Mouse (Mus musculus) heart, embryonic 11.5 days (tissue): ENCODE data around the gene Gulp1. TPM values are rescaled to one million over a fixed set of nuclear protein-coding genes. Genes with fewer than 3 reads are reported as not detected.

ENCODE experiments used
- ATAC-seq: fragments of 200-750 bp; cut with Nextera tagmentation; replicated peaks from 2 replicates; pipeline ENCODE4 v1.8.0; 2017; ENCODE audit warnings: moderate library complexity; ENCODE audit not compliant: insufficient number of reproducible peaks, low FRiP score, low TSS enrichment
- H3K27ac ChIP-seq: fragments of 300-500 bp; sonication (generic); 2 replicates; pipeline ENCODE4 v1.5.1; 2014; ENCODE audit warnings: mild to moderate bottlenecking, low read depth, low read length
- H3K27me3 ChIP-seq: fragments of 300-500 bp; sonication (generic); 2 replicates; pipeline ENCODE4 v1.6.1; 2014; ENCODE audit warnings: mild to moderate bottlenecking, low read length, mixed read lengths; ENCODE audit not compliant: control insufficient read depth, insufficient read depth
- H3K36me3 ChIP-seq: fragments of 300-500 bp; sonication (generic); 2 replicates; pipeline ENCODE4 v1.6.1; 2014; ENCODE audit warnings: mild to moderate bottlenecking, low read length, moderate library complexity, mixed read lengths; ENCODE audit not compliant: control insufficient read depth, insufficient read depth
- H3K4me1 ChIP-seq: fragments of 300-500 bp; sonication (generic); 2 replicates; pipeline ENCODE4 v1.6.1; 2014; ENCODE audit warnings: low read length; ENCODE audit not compliant: control insufficient read depth, insufficient read depth
- H3K4me2 ChIP-seq: fragments of 300-500 bp; sonication (generic); 2 replicates; pipeline ENCODE4 v1.6.1; 2014; ENCODE audit warnings: mild to moderate bottlenecking, moderate library complexity
- H3K4me3 ChIP-seq: fragments of 300-500 bp; sonication (generic); 2 replicates; pipeline ENCODE4 v1.5.1; 2014; ENCODE audit warnings: low read depth, low read length
- H3K9ac ChIP-seq: fragments of 300-500 bp; sonication (generic); 2 replicates; pipeline ENCODE4 v1.6.1; 2014; ENCODE audit warnings: mild to moderate bottlenecking, low read depth, low read length, moderate library complexity
- H3K9me3 ChIP-seq: fragments of 300-500 bp; sonication (generic); replicated peaks from 2 replicates; pipeline ENCODE4 v1.6.1; 2016; ENCODE audit warnings: low read length; ENCODE audit not compliant: control insufficient read depth
- WGBS: fragments of 180-500 bp; shearing (Covaris S2); extraction: QIAGEN DNeasy Blood & Tissue Kit; methylation state at CpG from one replicate; pipeline ENCODE4 v1.1.7; 2014; ENCODE audit not compliant: insufficient replicate concordance; 5-methylcytosine and 5-hydroxymethylcytosine counted together
- polyA plus RNA-seq: library from polyadenylated mRNA; unstranded; fragments of >200 nt; fragmentation: Nextera tagmentation; extraction: Ambion mirVana; gene quantifications from 2 replicates; pipeline ENCODE4 v1.2.1, GENCODE M21; 2014

The Gulp1 gene
- polyA plus RNA-seq, 1 experiment from 2014 or later, result 20.0 TPM

GRCm38 (mm10) chr1:44750731-44751730 is 199.7 kb downstream of the Gulp1 start:
- ATAC-seq, result no peak
- H3K9ac ChIP-seq, result no peak overlapping the region
- no peaks in the 10 kb centered on the region for H3K36me3 ChIP-seq
- H3K4me1 ChIP-seq, result no peaks in the 10 kb centered on the region
- WGBS, result 82% methylated on average over 5 of the region's 5 CpGs
- H3K4me2 ChIP-seq, result no peak overlapping the region
- H3K27ac ChIP-seq, result no peak overlapping the region
- no peak overlapping the region for H3K4me3 ChIP-seq
- no peaks in the 10 kb centered on the region for H3K9me3 ChIP-seq
- H3K27me3 ChIP-seq, result no peaks in the 10 kb centered on the region

GRCm38 (mm10) chr1:44778251-44778650 is 226.9 kb downstream of the Gulp1 start:
- Histone ChIP-seq H3K27me3 (no peaks in the 10 kb centered on the region), H3K4me3 (no peak overlapping the region), H3K4me2 (no peak overlapping the region), H3K9ac (no peak overlapping the region), H3K9me3 (no peaks in the 10 kb centered on the region), H3K36me3 (peaks cover 3% of the 10 kb centered on the region), H3K4me1 (no peaks in the 10 kb centered on the region), H3K27ac (no peak overlapping the region)
- no peak for ATAC-seq
- 73% methylated on average over 1 of the region's 1 CpGs for WGBS

- no peak for ATAC-seq
- H3K4me3 ChIP-seq, result no peak overlapping the region
- H3K9me3 ChIP-seq, result no peaks in the 10 kb centered on the region
- no peaks in the 10 kb centered on the region for H3K36me3 ChIP-seq
- no peak overlapping the region for H3K4me2 ChIP-seq
- no peak overlapping the region for H3K27ac ChIP-seq
- no peak overlapping the region for H3K9ac ChIP-seq
- H3K27me3 ChIP-seq, result no peaks in the 10 kb centered on the region
- WGBS, result 62% methylated on average over 4 of the region's 4 CpGs
- no peaks in the 10 kb centered on the region for H3K4me1 ChIP-seq
These were observed 252.5 kb downstream of the Gulp1 start for GRCm38 (mm10) chr1:44803594-44804372.

- no peaks in the 10 kb centered on the region for H3K36me3 ChIP-seq
- H3K27me3 ChIP-seq, result no peaks in the 10 kb centered on the region
- no peak overlapping the region for H3K4me3 ChIP-seq
- H3K27ac ChIP-seq, result no peak overlapping the region
- H3K9me3 ChIP-seq, result no peaks in the 10 kb centered on the region
- no peak overlapping the region for H3K9ac ChIP-seq
- ATAC-seq, result no peak
- H3K4me2 ChIP-seq, result no peak overlapping the region
- H3K4me1 ChIP-seq, result no peaks in the 10 kb centered on the region
These were observed 255.1 kb downstream of the Gulp1 start for GRCm38 (mm10) chr1:44806368-44806767.

DNA sequence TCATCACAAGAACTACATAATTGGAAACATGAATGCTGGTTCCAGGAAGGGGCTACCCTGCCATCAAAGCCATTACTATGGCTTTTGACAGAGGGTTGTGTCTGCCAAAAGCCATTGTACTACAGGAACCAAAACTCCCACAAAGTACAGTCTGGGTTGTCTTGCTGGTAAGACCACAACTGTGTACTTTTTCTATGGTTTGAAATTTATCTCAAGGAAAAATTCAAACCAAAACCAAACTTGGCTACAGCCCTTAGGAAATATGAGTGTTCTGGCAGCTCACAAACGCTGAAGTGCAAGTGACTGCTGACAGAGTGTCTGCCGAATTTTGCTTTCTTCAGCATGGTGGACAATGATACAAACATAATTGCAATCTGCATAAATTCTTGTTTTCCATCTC is 259.0 kb downstream of the Gulp1 start:
- no peak overlapping the region for H3K4me2 ChIP-seq
- no peak overlapping the region for H3K4me3 ChIP-seq
- H3K9me3 ChIP-seq, result no peaks in the 10 kb centered on the region
- no peak for ATAC-seq
- H3K27me3 ChIP-seq, result no peaks in the 10 kb centered on the region
- no peaks in the 10 kb centered on the region for H3K4me1 ChIP-seq
- no peak overlapping the region for H3K27ac ChIP-seq
- no peak overlapping the region for H3K9ac ChIP-seq
- H3K36me3 ChIP-seq, result no peaks in the 10 kb centered on the region
- WGBS, result 68% methylated on average over 2 of the region's 2 CpGs

DNA sequence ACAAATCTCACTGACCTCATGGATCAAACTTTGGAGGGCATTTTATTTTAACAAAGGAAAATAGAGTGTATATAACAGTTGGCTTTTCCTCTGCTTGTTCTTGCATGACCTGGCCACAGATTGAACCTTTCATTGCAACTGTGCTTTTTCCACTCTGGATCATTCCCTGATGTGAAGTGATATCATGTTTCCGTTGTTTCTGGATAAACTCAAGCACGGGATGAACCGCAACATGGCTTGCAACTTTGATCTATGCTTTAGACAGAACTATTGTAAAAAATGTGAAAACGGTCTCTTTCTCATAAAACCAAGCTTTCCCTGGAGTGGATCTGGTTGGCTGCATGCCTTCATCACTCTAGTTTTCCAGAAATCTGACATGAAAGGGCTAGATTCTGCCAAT is 282.6 kb downstream of the Gulp1 start:
- Histone ChIP-seq H3K9me3 (no peaks in the 10 kb centered on the region), H3K27me3 (no peaks in the 10 kb centered on the region), H3K36me3 (no peaks in the 10 kb centered on the region), H3K4me1 (no peaks in the 10 kb centered on the region), H3K9ac (no peak overlapping the region), H3K4me3 (no peak overlapping the region), H3K4me2 (no peak overlapping the region), H3K27ac (no peak overlapping the region)
- 76% methylated on average over 4 of the region's 4 CpGs for WGBS
- ATAC-seq, result no peak
